Mouse (Mus musculus): ENCODE data around the gene Spred1.

GRCm38 (mm10) chr2:117103461-117103860, 17.7 kb upstream of the Spred1 start:
- TF ChIP-seq POLR2A (IDR thresholded peaks at IDR 0.05; ENCODE audit: control insufficient read depth, extremely low read depth, insufficient read depth, low read length, poor library complexity) (no peak), CTCF (IDR thresholded peaks at IDR 0.05; ENCODE audit: borderline replicate concordance, control insufficient read depth, extremely low read depth, insufficient read depth, low read length, poor library complexity) (no peak)

Measured in thymus, adult 2 months (tissue).